Mouse (Mus musculus) CH12.LX (cell line): Measurements from ENCODE around the gene Rxfp4. TPM values are rescaled to one million over a fixed set of nuclear protein-coding genes. Genes with fewer than 3 reads are reported as not detected.

ENCODE experiments used
- DNase-seq: peaks from one replicate; pipeline ENCODE4 v3.0.0-alpha.2; 2013; ENCODE audit errors: extremely low read depth
- H3K27ac ChIP-seq: 2 replicates; pipeline ENCODE4 v1.5.1; 2012; ENCODE audit warnings: low read depth, mild to moderate bottlenecking, control low read depth, moderate library complexity; ENCODE audit not compliant: insufficient read depth
- H3K27me3 ChIP-seq: replicated peaks from 2 replicates; pipeline ENCODE3; 2012; ENCODE audit warnings: inconsistent platforms
- H3K36me3 ChIP-seq, 2 experiments: replicated peaks in 1 of 2; 2 replicates each; pipeline versions ENCODE3 to v1.6.1; 2012; ENCODE audit warnings: inconsistent platforms in 1 of 2, low read length in 1 of 2, mild to moderate bottlenecking in 1 of 2, mixed read lengths in 1 of 2, moderate library complexity in 1 of 2; ENCODE audit not compliant: control insufficient read depth in 1 of 2, insufficient read depth in 1 of 2
- H3K4me1 ChIP-seq, 2 experiments: 2 replicates each; pipeline ENCODE4 v1.6.1; 2012; ENCODE audit warnings: inconsistent platforms in 1 of 2, moderate library complexity in 1 of 2; ENCODE audit not compliant: insufficient read depth in 2 of 2, control insufficient read depth in 1 of 2
- H3K4me2 ChIP-seq: 2 replicates; pipeline ENCODE4 v1.6.1; 2012; ENCODE audit warnings: low read depth, mild to moderate bottlenecking, control low read depth; ENCODE audit not compliant: poor library complexity, insufficient read depth, severe bottlenecking
- H3K4me3 ChIP-seq, 3 experiments: fragments of 150-350 bp in 1 of 3; sonication (generic) in 1 of 3; replicated peaks in 1 of 3; 2 replicates each; pipeline versions ENCODE3 to v1.5.1; 2011 to 2012; ENCODE audit warnings: low read depth in 2 of 3, low read length in 2 of 3, mild to moderate bottlenecking in 2 of 3, moderate library complexity in 2 of 3, control low read depth in 1 of 3, improper control_type of control experiment in 1 of 3, inconsistent platforms in 1 of 3, mixed read lengths in 1 of 3; ENCODE audit not compliant: poor library complexity in 1 of 3
- H3K79me2 ChIP-seq: replicated peaks from 2 replicates; pipeline ENCODE4 v1.6.1; 2012; ENCODE audit warnings: mild to moderate bottlenecking, moderate library complexity; ENCODE audit not compliant: control insufficient read depth, poor library complexity, insufficient read depth, severe bottlenecking; ENCODE audit errors: extremely low read depth
- H3K9ac ChIP-seq: 2 replicates; pipeline ENCODE4 v1.6.1; 2012; ENCODE audit warnings: low read depth, mild to moderate bottlenecking, control low read depth, moderate library complexity; ENCODE audit not compliant: insufficient read depth
- H3K9me3 ChIP-seq: replicated peaks from 2 replicates; pipeline ENCODE3; 2012; ENCODE audit warnings: low read length, inconsistent platforms, mixed read lengths
- CHD2 ChIP-seq: IDR thresholded peaks from 2 replicates; pipeline ENCODE4 v1.6.1; 2011; ENCODE audit warnings: low read length, improper control_type of control experiment
- CTCF ChIP-seq, 2 experiments: IDR thresholded peaks in 1 of 2; conservative IDR thresholded peaks in 1 of 2; 2 replicates each; pipeline ENCODE4 v1.5.1; 2011 to 2012; ENCODE audit warnings: low read depth in 2 of 2, low read length in 2 of 2, improper control_type of control experiment in 1 of 2, inconsistent platforms in 1 of 2, mild to moderate bottlenecking in 1 of 2, moderate library complexity in 1 of 2
- ELF1 ChIP-seq: IDR thresholded peaks from 2 replicates; pipeline ENCODE4 v1.6.1; 2014; ENCODE audit warnings: low read depth, mild to moderate bottlenecking, inconsistent platforms, low read length, improper control_type of control experiment
- EP300 ChIP-seq: IDR thresholded peaks from 2 replicates; pipeline ENCODE4 v1.6.1; 2011; ENCODE audit warnings: low read length, improper control_type of control experiment
- GABPA ChIP-seq: IDR thresholded peaks from 2 replicates; pipeline ENCODE4 v1.6.1; 2012; ENCODE audit warnings: low read depth, low read length, improper control_type of control experiment, inconsistent platforms; ENCODE audit not compliant: insufficient replicate concordance
- IRF4 ChIP-seq: IDR thresholded peaks from 2 replicates; pipeline ENCODE4 v1.6.1; 2014; ENCODE audit warnings: low read depth, mild to moderate bottlenecking, inconsistent platforms, low read length, improper control_type of control experiment
- JUN ChIP-seq: IDR thresholded peaks from 2 replicates; pipeline ENCODE4 v1.6.1; 2011; ENCODE audit warnings: low read depth, mild to moderate bottlenecking, low read length, improper control_type of control experiment, moderate library complexity; ENCODE audit not compliant: insufficient read depth
- JUND ChIP-seq: conservative IDR thresholded peaks from 2 replicates; pipeline ENCODE4 v1.6.1; 2011; ENCODE audit warnings: low read depth, low read length, improper control_type of control experiment
- KAT2A ChIP-seq: IDR thresholded peaks from 2 replicates; pipeline ENCODE4 v1.6.1; 2012; ENCODE audit warnings: low read length, improper control_type of control experiment, inconsistent platforms; ENCODE audit not compliant: insufficient replicate concordance
- MAFK ChIP-seq: IDR thresholded peaks from 2 replicates; pipeline ENCODE4 v1.6.1; 2011; ENCODE audit warnings: low read length, improper control_type of control experiment; ENCODE audit not compliant: insufficient replicate concordance
- MAX ChIP-seq: IDR thresholded peaks from 2 replicates; pipeline ENCODE4 v1.6.1; 2011; ENCODE audit warnings: low read length, improper control_type of control experiment
- MAZ ChIP-seq: IDR thresholded peaks from 2 replicates; pipeline ENCODE4 v1.6.1; 2012; ENCODE audit warnings: low read depth, mild to moderate bottlenecking, inconsistent platforms, low read length, improper control_type of control experiment, moderate library complexity
- MEF2A ChIP-seq: IDR thresholded peaks from 2 replicates; pipeline ENCODE4 v1.6.1; 2014; ENCODE audit warnings: low read depth, mild to moderate bottlenecking, inconsistent platforms, low read length, improper control_type of control experiment, borderline replicate concordance
- MYC ChIP-seq: IDR thresholded peaks from 2 replicates; pipeline ENCODE4 v1.6.1; 2011; ENCODE audit warnings: low read depth, mild to moderate bottlenecking, improper control_type of control experiment, low read length
- NELFE ChIP-seq: IDR thresholded peaks from 2 replicates; pipeline ENCODE4 v1.6.1; 2011; ENCODE audit warnings: low read depth, low read length, improper control_type of control experiment
- NRF1 ChIP-seq: IDR thresholded peaks from 2 replicates; pipeline ENCODE4 v1.6.1; 2014; ENCODE audit warnings: low read depth, mild to moderate bottlenecking, inconsistent platforms, low read length, improper control_type of control experiment, moderate library complexity
- PAX5 ChIP-seq: IDR thresholded peaks from 2 replicates; pipeline ENCODE4 v1.6.1; 2012; ENCODE audit warnings: low read length, inconsistent platforms, mixed read lengths
- POLR2AphosphoS2 ChIP-seq: IDR thresholded peaks from 2 replicates; pipeline ENCODE4 v1.6.1; 2011; ENCODE audit warnings: low read depth, low read length, improper control_type of control experiment
- SMC3 ChIP-seq: IDR thresholded peaks from 2 replicates; pipeline ENCODE4 v1.6.1; 2011; ENCODE audit warnings: low read depth, low read length, improper control_type of control experiment
- TBP ChIP-seq: conservative IDR thresholded peaks from 2 replicates; pipeline ENCODE4 v1.6.1; 2011; ENCODE audit warnings: low read depth, low read length, improper control_type of control experiment
- TCF12 ChIP-seq: IDR thresholded peaks from 2 replicates; pipeline ENCODE4 v1.6.1; 2014; ENCODE audit warnings: low read depth, mild to moderate bottlenecking, inconsistent platforms, low read length, improper control_type of control experiment
- USF1 ChIP-seq: IDR thresholded peaks from 2 replicates; pipeline ENCODE4 v1.6.1; 2014; ENCODE audit warnings: low read depth, mild to moderate bottlenecking, inconsistent platforms, low read length, improper control_type of control experiment
- USF2 ChIP-seq: conservative IDR thresholded peaks from 2 replicates; pipeline ENCODE4 v1.6.1; 2011; ENCODE audit warnings: low read depth, low read length, improper control_type of control experiment
- ZC3H11A ChIP-seq: IDR thresholded peaks from 2 replicates; pipeline ENCODE4 v1.6.1; 2012; ENCODE audit warnings: low read depth, mild to moderate bottlenecking, inconsistent platforms, low read length, improper control_type of control experiment
- ZKSCAN1 ChIP-seq: IDR thresholded peaks from 2 replicates; pipeline ENCODE4 v1.6.1; 2012; ENCODE audit warnings: low read depth, inconsistent platforms, low read length, improper control_type of control experiment, borderline replicate concordance
- ZNF384 ChIP-seq: IDR thresholded peaks from 2 replicates; pipeline ENCODE4 v1.6.1; 2012; ENCODE audit warnings: low read depth, low read length, improper control_type of control experiment, inconsistent platforms
- dilution Hi-C: fragments of 300-500 bp; cut with MboI; formaldehyde crosslinking; loops from 2 replicates; pipeline ENCODE4 v1.14.3; 2020; ENCODE audit warnings: low sequenced_read_pairs; ENCODE audit not compliant: extremely low pct_unique_long_range_greater_than_20kb, extremely low pct_ligation_motif_present
- in situ Hi-C: fragments of 300-500 bp; cut with MboI; formaldehyde crosslinking; loops from 3 replicates; pipeline ENCODE4 v1.14.3; 2019; ENCODE audit warnings: low sequenced_read_pairs, low pct_ligation_motif_present, low pct_unique_long_range_greater_than_20kb, mixed read lengths
- polyA plus RNA-seq: library from polyadenylated mRNA; unstranded; fragments of >175 nt; gene quantifications from 2 replicates; pipeline ENCODE4 v1.2.1, GENCODE M21; 2012; ENCODE audit warnings: low read depth; ENCODE audit not compliant: insufficient read length
- total RNA-seq, 2 experiments: library from RNA; depleted of rRNA; stranded (reverse); fragments of 300-350 nt in 1 of 2; fragments of >200 nt in 1 of 2; gene quantifications; 2 replicates each; pipeline ENCODE4 v1.2.3; 2012 to 2014

The Rxfp4 gene
- total and polyA plus RNA-seq, 3 experiments, result not detected

DNA sequence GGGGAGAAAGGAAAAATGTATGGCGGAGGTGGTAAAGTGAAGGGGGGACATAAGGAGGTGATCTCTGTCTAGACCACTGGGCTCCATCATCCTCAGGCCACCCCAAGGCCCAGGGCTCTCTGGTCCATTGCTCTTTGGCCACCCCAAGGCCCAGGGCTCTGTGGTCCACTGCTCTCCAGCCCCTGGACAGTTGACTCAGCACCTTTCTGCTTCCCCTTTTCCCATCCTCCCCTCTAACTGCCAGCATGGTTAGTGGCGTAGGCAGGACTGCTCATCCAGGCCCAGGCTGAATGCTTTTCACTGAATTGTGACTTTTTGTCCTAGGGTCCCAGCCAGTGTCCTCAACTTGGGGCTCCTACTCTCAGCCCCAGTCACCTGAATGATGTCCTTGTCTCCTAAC is 25.4 kb downstream of the Rxfp4 start:
- dilution Hi-C loops, result no loop called here
- H3K27ac ChIP-seq, result no peak overlapping the region
- TF ChIP-seq MAZ, result no peak
- TF ChIP-seq USF1, result no peak
- no peak for TF ChIP-seq CHD2
- TF ChIP-seq NRF1, result no peak
- no peak for TF ChIP-seq IRF4
- no peak for TF ChIP-seq CTCF (conservative IDR thresholded peaks at IDR 0.05 in 1 of 2, IDR thresholded peaks at IDR 0.05 in 1 of 2; ENCODE audit: low read depth in 2 of 2, low read length in 2 of 2)
- TF ChIP-seq ZC3H11A, result no peak
- TF ChIP-seq KAT2A, result no peak
- no peak for TF ChIP-seq SMC3
- no peak for TF ChIP-seq POLR2AphosphoS2
- no peak for TF ChIP-seq EP300
- no peak for TF ChIP-seq MAX
- TF ChIP-seq TCF12, result no peak
- TF ChIP-seq GABPA, result no peak
- TF ChIP-seq ELF1, result no peak
- TF ChIP-seq, all 38 proteins: peak for 0
- Histone ChIP-seq H3K79me2 (peaks cover 65% of the 10 kb centered on the region), H3K4me1 (peaks cover 12 to 72% of the 10 kb centered on the region in 2 experiments), H3K4me2 (no peak overlapping the region), H3K9ac (no peak overlapping the region), H3K27me3 (no peaks in the 10 kb centered on the region), H3K4me3 (no peak overlapping the region), H3K9me3 (no peaks in the 10 kb centered on the region), H3K36me3 (peaks cover 47 to 84% of the 10 kb centered on the region in 2 experiments)
- no peak for DNase-seq
- in situ Hi-C loops, result no loop called here

- Histone ChIP-seq H3K27ac (no peak overlapping the region), H3K4me2 (no peak overlapping the region), H3K4me3 (no peak overlapping the region), H3K9me3 (no peaks in the 10 kb centered on the region), H3K36me3 (peaks cover 43 to 80% of the 10 kb centered on the region in 2 experiments), H3K4me1 (peaks cover 12 to 72% of the 10 kb centered on the region in 2 experiments), H3K79me2 (peaks cover 69% of the 10 kb centered on the region), H3K27me3 (no peaks in the 10 kb centered on the region), H3K9ac (no peak overlapping the region)
- DNase-seq, result no peak
- in situ Hi-C loops, result no loop called here
- TF ChIP-seq NELFE (no peak), JUND (no peak), ZNF384 (no peak), ELF1 (no peak), MYC (no peak), MEF2A (no peak), USF2 (no peak), TBP (no peak), MAFK (no peak), MAZ (no peak), JUN (no peak), ZKSCAN1 (no peak), POLR2AphosphoS2 (no peak), SMC3 (no peak), EP300 (no peak), PAX5 (no peak), GABPA (no peak), CHD2 (no peak), NRF1 (no peak)
- dilution Hi-C loops, result no loop called here
Measured at GRCm38 (mm10) chr3:88627114-88627513, 25.8 kb downstream of the Rxfp4 start.
